Mouse (Mus musculus): ENCODE measurements around the gene Afmid. TPM values are rescaled to one million over a fixed set of nuclear protein-coding genes. Genes with fewer than 3 reads are reported as not detected.

Gene Afmid
- polyA plus RNA-seq, 1 experiment = 4.1 TPM

GRCm38 (mm10) chr11:117875681-117876080 is 50.0 kb downstream of the Afmid start:
- no peak for DNase-seq (ENCODE audit: extremely low spot score in 1 of 2, low spot score in 1 of 2)

GRCm38 (mm10) chr11:117877917-117878745 is 52.4 kb downstream of the Afmid start:
- peak in 1 of 2 experiments; percentile 34 for DNase-seq (ENCODE audit: extremely low spot score in 1 of 2, low spot score in 1 of 2)

GRCm38 (mm10) chr11:117878892-117879291 is 53.2 kb downstream of the Afmid start:
- no peak for DNase-seq (ENCODE audit: extremely low spot score in 1 of 2, low spot score in 1 of 2)

- DNase-seq (ENCODE audit: extremely low spot score in 1 of 2, low spot score in 1 of 2) = no peak
These were observed 54.0 kb downstream of the Afmid start for GRCm38 (mm10) chr11:117879676-117880075.

GRCm38 (mm10) chr11:117880336-117880976 is 54.7 kb downstream of the Afmid start:
- no peak for DNase-seq (ENCODE audit: extremely low spot score in 1 of 2, low spot score in 1 of 2)

- no peak for DNase-seq (ENCODE audit: extremely low spot score in 1 of 2, low spot score in 1 of 2)
These were observed 55.2 kb downstream of the Afmid start for GRCm38 (mm10) chr11:117880977-117881358.

- DNase-seq (ENCODE audit: extremely low spot score in 1 of 2, low spot score in 1 of 2) = no peak
These were observed 56.1 kb downstream of the Afmid start for GRCm38 (mm10) chr11:117881787-117882186.

- DNase-seq (ENCODE audit: extremely low spot score in 1 of 2, low spot score in 1 of 2) = no peak
These were observed 56.5 kb downstream of the Afmid start for GRCm38 (mm10) chr11:117882208-117882607.

- no peak for DNase-seq (ENCODE audit: extremely low spot score in 1 of 2, low spot score in 1 of 2)
These were observed 60.3 kb downstream of the Afmid start for GRCm38 (mm10) chr11:117886000-117886399.

- no peak for DNase-seq (ENCODE audit: extremely low spot score in 1 of 2, low spot score in 1 of 2)
These were observed 62.6 kb downstream of the Afmid start for GRCm38 (mm10) chr11:117888168-117888852.

GRCm38 (mm10) chr11:117888853-117889822 is 63.4 kb downstream of the Afmid start:
- DNase-seq (ENCODE audit: extremely low spot score in 1 of 2, low spot score in 1 of 2) = peak in 1 of 2 experiments; percentile 50

Other genes with a start within 250 kb of the Afmid start
- 44.4 and 56.5 TPM in 2 replicates for gene Tnrc6c, start 171.6 kb upstream of the Afmid start, polyA plus RNA-seq (2012; rRNA removed)
- gene Tmc8, start 43.8 kb upstream of the Afmid start, polyA plus RNA-seq (2012; rRNA removed) = 0.42 and 0.50 TPM in 2 replicates
- 7.1 and 7.2 TPM in 2 replicates for gene Tmc6, start 43.7 kb upstream of the Afmid start, polyA plus RNA-seq (2012; rRNA removed)
- 0.23 and 0.32 TPM in 2 replicates for gene 6030468B19Rik, start 28.3 kb upstream of the Afmid start, polyA plus RNA-seq (2012; rRNA removed)
- 0.61 and 1.3 TPM in 2 replicates for gene Gm20708, start 16.3 kb upstream of the Afmid start, polyA plus RNA-seq (2012; rRNA removed)
- 11.0 and 11.9 TPM in 2 replicates for gene Syngr2, start 16.3 kb upstream of the Afmid start, polyA plus RNA-seq (2012; rRNA removed)
- gene Tk1, start 168 bp downstream of the Afmid start, polyA plus RNA-seq (2012; rRNA removed) = 1.5 and 1.6 TPM in 2 replicates
- gene Birc5, start 23.3 kb downstream of the Afmid start, polyA plus RNA-seq (2012; rRNA removed) = 2.8 and 3.4 TPM in 2 replicates
- gene Tmem235, start 34.8 kb downstream of the Afmid start, polyA plus RNA-seq (2012; rRNA removed) = not detected in 2 replicates
- 9.0 and 9.1 TPM in 2 replicates for gene Tha1, start 47.6 kb downstream of the Afmid start, polyA plus RNA-seq (2012; rRNA removed)
- 4.5 and 5.8 TPM in 2 replicates for gene Socs3, start 144.1 kb downstream of the Afmid start, polyA plus RNA-seq (2012; rRNA removed)
- gene Pgs1, start 160.4 kb downstream of the Afmid start, polyA plus RNA-seq (2012; rRNA removed) = 69.6 and 74.3 TPM in 2 replicates